Mouse (Mus musculus) megakaryocyte, embryonic 14.5 days (primary cell): Measurements from ENCODE around the gene Syne1. TPM values are rescaled to one million over a fixed set of nuclear protein-coding genes. Genes with fewer than 3 reads are reported as not detected.

Experiments used
- H3K27me3 ChIP-seq: replicated peaks from 2 replicates; pipeline ENCODE3; 2012; ENCODE audit warnings: inconsistent platforms
- H3K36me3 ChIP-seq: replicated peaks from 2 replicates; pipeline ENCODE3; 2012; ENCODE audit warnings: low read length, inconsistent platforms, mixed read lengths
- H3K4me1 ChIP-seq: 2 replicates; pipeline ENCODE4 v1.6.1; 2012; ENCODE audit warnings: inconsistent platforms
- H3K4me3 ChIP-seq: replicated peaks from 2 replicates; pipeline ENCODE3; 2012; ENCODE audit warnings: moderate library complexity, mild to moderate bottlenecking, inconsistent platforms
- H3K9me3 ChIP-seq: 2 replicates; pipeline ENCODE4 v1.6.1; 2012; ENCODE audit warnings: inconsistent platforms
- FLI1 ChIP-seq: IDR thresholded peaks from 2 replicates; pipeline ENCODE4 v1.6.1; 2012; ENCODE audit warnings: low read length, inconsistent platforms, mixed read lengths
- GATA1 ChIP-seq: IDR thresholded peaks from 3 replicates; pipeline ENCODE4 v1.6.1; 2012; ENCODE audit warnings: mixed read lengths, low read length, inconsistent platforms, borderline replicate concordance
- polyA plus RNA-seq: library from polyadenylated mRNA; stranded (reverse); fragments of >175 nt; gene quantifications from 2 replicates; pipeline ENCODE4 v1.2.3, GENCODE M21; 2012; ENCODE audit warnings: low replicate concordance; ENCODE audit not compliant: insufficient read depth

Gene Syne1
- polyA plus RNA-seq, 1 experiment: 5.3 TPM

DNA sequence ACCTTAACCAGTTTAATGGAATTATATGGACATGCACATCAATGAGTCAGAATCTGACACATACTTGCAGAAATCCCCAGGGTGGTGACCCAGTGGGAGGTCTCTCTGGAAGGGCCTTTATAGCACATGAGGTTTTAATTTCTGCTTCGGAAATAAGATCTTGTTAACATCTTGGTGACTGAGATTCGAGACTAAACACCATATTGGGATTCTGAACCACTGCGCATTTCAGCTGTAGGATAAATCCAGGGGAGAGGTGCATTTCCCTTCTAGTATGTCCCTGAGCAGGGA is 480.4 kb downstream of the Syne1 start:
- Histone ChIP-seq H3K27me3 (no peaks in the 10 kb centered on the region), H3K4me1 (peaks cover 14% of the 10 kb centered on the region; the same call in 1 of the 2 replicates), H3K9me3 (no peaks in the 10 kb centered on the region; the same call in 1 of the 2 replicates), H3K36me3 (peaks cover 92% of the 10 kb centered on the region), H3K4me3 (no peak overlapping the region)
- TF ChIP-seq GATA1 (no peak), FLI1 (no peak)

DNA sequence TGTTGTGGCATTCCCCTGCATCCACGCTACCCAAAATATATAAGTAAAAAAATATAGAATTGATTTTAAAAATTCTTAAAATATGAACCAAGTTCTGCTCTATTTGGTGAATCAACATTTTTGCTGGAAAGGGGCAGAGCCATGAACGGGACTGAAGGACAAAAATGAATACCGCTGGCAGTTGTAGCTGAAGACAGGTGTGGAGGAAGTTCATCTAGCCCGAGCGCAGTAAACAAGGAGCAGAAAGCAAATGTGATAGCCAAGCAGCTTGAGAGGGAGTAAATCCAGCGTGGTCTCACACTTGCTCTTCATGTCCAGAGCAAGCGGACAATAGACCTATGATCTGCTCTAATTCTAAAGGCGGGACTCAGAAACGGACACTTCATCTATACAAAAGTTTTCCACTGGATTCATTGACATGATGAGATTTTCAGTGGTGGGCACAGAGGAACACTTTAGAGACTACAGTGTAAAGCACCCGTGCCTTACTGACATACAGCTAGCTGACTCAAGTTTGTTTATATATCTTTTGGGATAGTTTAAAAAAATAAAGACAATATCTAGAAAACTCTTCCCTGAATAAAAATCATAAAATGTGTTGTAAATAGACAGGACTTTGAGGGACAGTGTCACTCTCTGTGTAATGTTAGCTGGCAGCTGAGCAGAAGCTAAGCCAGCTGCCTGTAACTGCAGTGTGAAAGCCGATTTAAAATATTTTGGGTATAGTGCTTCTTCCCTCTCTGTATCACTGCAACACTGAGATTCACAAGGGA is 480.9 kb downstream of the Syne1 start:
- H3K4me3 ChIP-seq: no peak overlapping the region
- peaks cover 90% of the 10 kb centered on the region for H3K36me3 ChIP-seq
- no peak for TF ChIP-seq GATA1
- no peak for TF ChIP-seq FLI1
- H3K9me3 ChIP-seq: no peaks in the 10 kb centered on the region
- H3K27me3 ChIP-seq: no peaks in the 10 kb centered on the region
- H3K4me1 ChIP-seq: peaks cover 14% of the 10 kb centered on the region; the same call in 1 of the 2 replicates

DNA sequence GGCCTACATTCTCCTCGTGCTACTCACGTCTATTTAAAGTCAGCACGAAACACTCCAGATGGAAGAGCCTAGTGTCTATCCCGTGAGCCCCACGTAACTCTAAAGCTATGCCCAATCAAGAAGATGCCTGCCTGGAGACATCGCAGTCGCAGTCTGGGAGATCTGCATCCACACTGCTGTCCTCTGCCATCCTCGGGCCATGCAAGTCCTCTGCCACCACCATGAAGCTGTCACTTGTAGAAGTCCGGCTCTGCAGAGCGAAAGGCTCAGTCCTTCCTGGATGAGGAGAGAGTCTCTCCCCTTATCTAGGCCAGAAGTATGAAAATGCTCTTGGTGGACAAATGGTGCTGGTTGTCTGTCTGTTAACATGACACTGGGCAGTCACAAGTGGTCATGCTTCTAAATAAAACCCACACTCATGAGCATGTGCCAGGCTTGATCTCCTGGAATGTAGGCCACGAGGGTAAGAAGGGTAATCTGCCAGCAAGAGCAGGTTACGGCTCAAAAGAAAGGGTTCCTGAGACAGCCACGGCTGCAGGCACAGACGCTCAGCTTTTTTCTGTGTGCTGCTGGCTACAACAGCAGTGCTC is 482.5 kb downstream of the Syne1 start, which contains the start of gene Gm10097:
Gene Gm10097, plus strand, starts transcription at position 517 of the 590 bp plus-strand sequence.
- H3K36me3 ChIP-seq: peaks cover 87% of the 10 kb centered on the region
- H3K4me3 ChIP-seq: no peak within 1 kb of the TSS
- no peaks in the 10 kb centered on the region for H3K27me3 ChIP-seq
- TF ChIP-seq FLI1 (no peak), GATA1 (no peak)
- H3K9me3 ChIP-seq: no peaks in the 10 kb centered on the region
- H3K4me1 ChIP-seq: peaks cover 14% of the 10 kb centered on the region; the same call in 1 of the 2 replicates

DNA sequence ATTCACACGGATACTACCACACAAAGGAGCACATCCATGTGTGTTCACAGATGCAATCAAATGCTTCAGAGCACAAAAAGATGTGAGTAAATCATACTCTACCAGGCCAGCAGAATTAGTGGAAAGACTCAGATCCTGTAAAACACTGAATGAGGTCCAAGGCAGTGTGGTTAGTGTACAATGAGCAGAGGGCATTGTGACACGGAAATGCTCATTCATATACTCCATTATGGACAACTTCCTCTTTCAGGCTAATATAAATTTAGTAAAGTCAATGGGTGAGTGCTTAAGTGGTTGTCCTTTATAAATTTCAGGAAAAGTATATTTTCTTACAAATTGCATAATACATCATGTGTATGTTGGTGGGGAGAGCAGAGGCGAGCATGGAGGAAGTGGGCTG is 484.2 kb downstream of the Syne1 start:
- Histone ChIP-seq H3K4me1 (peaks cover 18% of the 10 kb centered on the region; the same call in 1 of the 2 replicates), H3K9me3 (no peaks in the 10 kb centered on the region), H3K27me3 (no peaks in the 10 kb centered on the region), H3K4me3 (no peak overlapping the region), H3K36me3 (peaks cover 87% of the 10 kb centered on the region)
- TF ChIP-seq GATA1: no peak
- no peak for TF ChIP-seq FLI1

DNA sequence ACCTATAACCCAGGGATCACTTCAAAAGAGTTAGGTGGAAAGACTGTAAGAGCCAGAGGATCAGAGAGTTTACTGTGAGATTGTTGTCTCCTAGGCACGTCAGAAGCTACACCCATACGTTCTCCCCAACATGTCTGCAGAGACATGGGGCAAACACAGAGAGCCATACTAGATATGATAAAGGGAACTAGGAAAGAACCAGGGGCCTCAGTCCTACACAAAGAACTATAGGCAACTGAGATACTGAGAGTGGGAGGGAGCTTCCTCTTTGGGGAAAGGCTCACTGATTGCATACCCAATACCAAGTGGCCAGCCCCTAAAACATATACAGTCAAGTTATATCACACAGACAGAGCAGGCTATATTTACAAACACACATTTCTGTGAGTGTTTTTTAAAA is 491.3 kb downstream of the Syne1 start:
- Histone ChIP-seq H3K4me3 (no peak overlapping the region), H3K4me1 (peaks cover 31% of the 10 kb centered on the region), H3K36me3 (peaks cover 92% of the 10 kb centered on the region), H3K27me3 (no peaks in the 10 kb centered on the region), H3K9me3 (no peaks in the 10 kb centered on the region)
- TF ChIP-seq GATA1 (no peak), FLI1 (no peak)

DNA sequence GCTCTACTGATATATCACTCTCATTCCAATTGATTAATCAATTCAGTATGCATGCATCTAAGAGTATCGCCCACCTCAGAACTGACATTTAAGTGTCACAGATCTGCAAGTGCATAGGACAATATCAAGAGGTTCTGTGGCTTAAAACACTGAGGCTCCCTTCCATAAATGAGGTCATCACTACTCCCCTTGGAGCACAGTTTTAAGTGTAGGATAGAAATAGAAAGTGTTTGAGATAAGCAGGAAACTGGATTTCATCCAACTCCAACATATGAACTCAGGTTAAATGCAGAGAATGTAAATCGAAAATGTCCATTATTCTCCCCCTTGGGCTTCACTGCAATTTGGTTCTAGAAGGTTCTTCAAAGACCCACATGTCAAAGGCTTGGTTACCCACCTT is 492.4 kb downstream of the Syne1 start:
- Histone ChIP-seq H3K36me3 (peaks cover 94% of the 10 kb centered on the region), H3K27me3 (no peaks in the 10 kb centered on the region), H3K9me3 (no peaks in the 10 kb centered on the region), H3K4me1 (peaks cover 31% of the 10 kb centered on the region), H3K4me3 (no peak overlapping the region)
- TF ChIP-seq GATA1 (no peak), FLI1 (no peak)

DNA sequence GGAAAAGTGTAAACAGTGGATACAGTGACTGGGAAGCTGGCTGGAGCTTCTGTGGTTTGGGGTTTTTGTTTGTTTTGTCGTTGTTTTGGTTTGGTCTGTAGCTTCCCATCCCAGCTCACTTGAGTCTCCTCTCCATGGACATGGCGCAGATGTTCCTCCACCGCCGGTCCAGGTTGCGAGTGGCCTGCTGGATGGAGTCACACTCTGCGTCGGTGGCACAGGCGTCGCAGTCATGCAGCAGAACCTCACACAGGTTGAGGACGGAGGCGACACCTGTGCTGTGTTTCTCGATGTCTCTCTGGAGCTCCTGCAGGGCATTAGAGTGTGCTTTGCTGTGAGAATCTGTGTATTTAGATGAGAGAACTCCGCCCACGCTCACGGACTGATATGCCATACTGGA is 493.6 kb downstream of the Syne1 start:
- no peaks in the 10 kb centered on the region for H3K9me3 ChIP-seq
- H3K4me1 ChIP-seq: peaks cover 27% of the 10 kb centered on the region
- H3K4me3 ChIP-seq: no peak overlapping the region
- peaks cover 94% of the 10 kb centered on the region for H3K36me3 ChIP-seq
- H3K27me3 ChIP-seq: no peaks in the 10 kb centered on the region
- TF ChIP-seq FLI1: no peak
- no peak for TF ChIP-seq GATA1

DNA sequence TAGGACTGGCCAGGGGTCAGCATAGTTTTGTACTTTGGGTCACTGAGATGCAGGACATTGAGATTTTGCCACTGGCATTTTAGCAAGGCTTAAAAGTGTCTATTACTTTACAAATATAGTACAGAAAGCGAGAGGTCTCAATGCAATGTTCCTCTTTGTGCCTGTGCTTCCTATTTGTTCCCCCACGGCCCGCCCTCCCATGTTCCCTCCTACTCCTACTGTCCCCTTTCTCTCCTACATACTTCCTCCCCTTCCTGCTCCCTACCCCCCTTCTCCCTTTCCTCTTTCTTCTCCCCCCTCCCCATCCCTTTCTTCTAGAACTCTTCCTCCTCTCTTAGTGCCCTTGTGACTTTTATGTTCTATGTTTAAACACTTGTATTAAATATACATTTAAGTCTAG is 494.3 kb downstream of the Syne1 start:
- TF ChIP-seq FLI1 (no peak), GATA1 (no peak)
- Histone ChIP-seq H3K9me3 (no peaks in the 10 kb centered on the region), H3K4me3 (no peak overlapping the region), H3K27me3 (no peaks in the 10 kb centered on the region), H3K4me1 (peaks cover 27% of the 10 kb centered on the region), H3K36me3 (peaks cover 95% of the 10 kb centered on the region)

DNA sequence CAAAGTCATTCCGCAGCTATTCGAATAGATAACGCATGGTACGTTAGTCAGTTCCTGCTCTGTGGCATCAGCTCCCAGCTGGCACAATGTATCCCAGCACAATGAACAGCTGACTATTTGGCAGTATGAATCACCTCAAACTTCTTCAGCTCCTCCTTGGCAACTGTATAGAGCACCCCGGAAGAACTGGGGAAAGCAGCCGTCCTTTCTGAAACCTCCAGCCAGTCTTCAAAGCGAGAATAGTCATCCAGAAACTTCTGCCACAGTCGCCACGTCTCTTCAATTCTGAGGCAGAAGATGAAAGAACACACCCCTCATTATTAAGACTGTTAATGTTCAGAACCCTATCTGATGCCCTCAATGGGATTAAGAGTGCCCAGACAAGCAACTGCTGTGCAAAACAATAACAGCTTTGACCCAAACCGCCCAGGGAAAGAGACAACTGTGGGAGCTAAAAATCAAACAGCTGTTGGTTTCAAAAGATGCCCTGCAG is 495.0 kb downstream of the Syne1 start:
- no peak overlapping the region for H3K4me3 ChIP-seq
- no peaks in the 10 kb centered on the region for H3K9me3 ChIP-seq
- TF ChIP-seq FLI1 (no peak), GATA1 (no peak)
- peaks cover 95% of the 10 kb centered on the region for H3K36me3 ChIP-seq
- H3K27me3 ChIP-seq: no peaks in the 10 kb centered on the region
- H3K4me1 ChIP-seq: peaks cover 27% of the 10 kb centered on the region

DNA sequence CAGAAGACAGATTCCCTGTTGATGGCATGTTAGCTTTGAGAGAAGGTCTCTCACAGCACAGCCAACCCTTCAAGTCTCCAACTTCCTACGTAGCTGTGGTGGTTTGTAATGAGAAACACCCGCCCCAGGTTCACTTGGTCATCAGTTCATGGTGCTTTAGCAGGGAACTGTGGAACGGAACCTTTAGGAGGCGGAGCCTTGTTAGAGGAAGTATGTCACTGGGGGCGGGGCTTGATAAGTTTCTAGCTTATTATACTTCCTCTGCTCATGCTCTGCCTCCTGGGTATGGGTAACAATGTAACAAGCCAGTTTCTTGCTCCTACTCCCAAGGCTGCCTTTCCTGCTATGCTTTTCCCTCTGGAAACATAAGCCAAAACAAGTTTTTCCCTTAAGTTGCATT is 505.6 kb downstream of the Syne1 start:
- no peaks in the 10 kb centered on the region for H3K9me3 ChIP-seq
- no peaks in the 10 kb centered on the region for H3K4me1 ChIP-seq
- TF ChIP-seq GATA1: no peak
- no peak for TF ChIP-seq FLI1
- no peak overlapping the region for H3K4me3 ChIP-seq
- H3K36me3 ChIP-seq: peaks cover 91% of the 10 kb centered on the region
- no peaks in the 10 kb centered on the region for H3K27me3 ChIP-seq

DNA sequence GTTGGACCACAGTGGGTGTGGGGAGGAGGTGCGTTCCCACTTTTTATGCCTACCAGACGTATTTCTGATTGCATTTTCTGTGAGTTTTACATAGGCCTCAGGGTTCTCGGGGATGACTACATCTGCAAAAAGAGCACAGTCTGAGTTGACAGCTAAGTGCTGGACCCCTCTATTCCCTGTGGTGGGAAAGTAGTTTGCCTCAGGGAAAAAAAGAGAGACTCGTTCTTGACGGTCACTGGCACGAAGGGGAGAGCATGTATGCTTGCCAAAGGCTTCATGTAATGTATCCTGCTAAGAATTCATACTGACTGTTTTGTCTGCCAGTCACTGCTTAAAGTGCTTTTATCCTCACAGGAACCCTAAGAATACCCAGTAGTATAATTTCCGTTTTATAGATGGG is 506.1 kb downstream of the Syne1 start:
- Histone ChIP-seq H3K27me3 (no peaks in the 10 kb centered on the region), H3K36me3 (peaks cover 96% of the 10 kb centered on the region), H3K4me1 (no peaks in the 10 kb centered on the region), H3K9me3 (no peaks in the 10 kb centered on the region), H3K4me3 (no peak overlapping the region)
- TF ChIP-seq GATA1 (no peak), FLI1 (no peak)
